Mouse (Mus musculus): Measurements from ENCODE around the gene Sdk1. TPM values are rescaled to one million over a fixed set of nuclear protein-coding genes. Genes with fewer than 3 reads are reported as not detected.
A peak's percentile ranks its signal among the peaks of the same experiment; 100 is the strongest.

The Sdk1 gene
- polyA plus RNA-seq, 1 experiment from 2014 or later, result 0.93 TPM

DNA sequence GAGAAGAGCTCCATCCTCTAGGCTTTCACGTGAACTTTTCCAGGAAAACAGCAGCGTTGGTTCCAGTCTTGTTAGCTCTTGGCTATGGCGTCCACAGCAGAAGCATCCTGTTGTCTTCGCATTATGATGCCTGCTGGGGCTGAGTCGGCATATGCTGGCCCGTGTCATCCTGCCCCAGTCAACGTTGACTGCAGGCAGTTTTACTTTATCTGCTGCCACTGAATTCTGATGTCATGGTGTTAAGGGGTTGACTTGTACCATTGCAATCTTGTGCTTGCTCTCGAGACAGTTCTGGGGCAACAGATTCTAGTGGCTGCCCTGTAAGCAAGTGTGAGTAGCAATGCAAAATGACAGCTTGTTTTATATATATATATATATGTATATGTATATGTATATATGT is 153.3 kb downstream of the Sdk1 start:
- Histone ChIP-seq H3K9ac (ENCODE audit: low read length) (no peak overlapping the region), H3K4me3 (ENCODE audit: low read depth, low read length) (no peak overlapping the region), H3K27me3 (ENCODE audit: control insufficient read depth, insufficient read depth, low read length) (no peaks in the 10 kb centered on the region), H3K36me3 (ENCODE audit: control insufficient read depth, insufficient read depth, low read length) (no peaks in the 10 kb centered on the region), H3K27ac (ENCODE audit: low read depth, low read length) (no peak overlapping the region), H3K4me1 (ENCODE audit: control insufficient read depth, insufficient read depth, low read length) (no peaks in the 10 kb centered on the region), H3K9me3 (ENCODE audit: control insufficient read depth, low read length) (no peaks in the 10 kb centered on the region), H3K4me2 (no peak overlapping the region)
- peak; percentile 64 for DNase-seq (ENCODE audit: low spot score, missing footprints)
- ATAC-seq (ENCODE audit: low FRiP score), result no peak
- WGBS, result 91% methylated on average over 8 of the region's 8 CpGs

DNA sequence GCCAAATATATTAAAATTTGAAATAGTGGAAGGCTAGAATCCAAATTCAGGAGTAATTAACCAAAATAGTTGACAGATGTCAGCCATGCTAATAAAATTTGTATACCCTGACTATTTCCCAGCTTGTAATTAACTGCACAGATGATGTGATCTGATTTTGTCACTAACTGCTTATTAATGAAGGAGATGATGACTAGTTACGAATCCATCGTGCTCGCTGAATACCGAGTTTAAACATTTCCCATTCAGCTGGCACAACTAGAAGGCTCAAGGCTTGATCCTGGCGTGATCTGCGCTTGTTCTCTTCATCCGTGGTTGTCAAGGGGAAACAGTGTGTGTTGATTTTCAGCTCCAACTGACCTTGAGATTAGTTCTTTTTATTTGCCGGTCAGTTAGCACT is 162.5 kb downstream of the Sdk1 start:
- peak; percentile 76 for DNase-seq (ENCODE audit: low spot score, missing footprints)
- H3K27me3 ChIP-seq (ENCODE audit: control insufficient read depth, insufficient read depth, low read length), result no peaks in the 10 kb centered on the region
- WGBS, result 71% methylated on average over 8 of the region's 8 CpGs

DNA sequence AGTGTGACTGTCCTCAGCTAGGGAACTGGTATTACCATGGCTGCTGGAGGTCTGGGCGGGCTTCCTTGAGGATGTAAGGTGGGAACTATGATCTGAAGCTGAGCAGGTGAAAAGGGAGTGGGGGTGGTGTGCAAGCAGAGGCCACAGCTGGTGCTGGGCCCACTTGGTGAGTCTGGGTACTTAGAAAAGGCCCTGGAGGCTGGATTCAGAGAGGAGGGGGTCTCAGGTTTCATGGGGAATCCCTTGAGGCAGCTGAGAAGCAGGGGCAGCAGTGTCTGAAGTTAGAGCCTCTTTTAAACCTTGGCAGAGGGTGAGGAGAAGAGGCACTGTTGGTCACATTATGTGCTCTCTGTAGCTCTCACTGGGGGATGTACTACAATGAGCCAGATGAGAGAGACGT is 163.4 kb downstream of the Sdk1 start:
- Histone ChIP-seq H3K4me1 (ENCODE audit: control insufficient read depth, insufficient read depth, low read length) (peaks cover 8% of the 10 kb centered on the region), H3K4me2 (no peak overlapping the region), H3K9ac (ENCODE audit: low read length) (no peak overlapping the region), H3K4me3 (ENCODE audit: low read depth, low read length) (no peak overlapping the region), H3K9me3 (ENCODE audit: control insufficient read depth, low read length) (no peaks in the 10 kb centered on the region), H3K36me3 (ENCODE audit: control insufficient read depth, insufficient read depth, low read length) (no peaks in the 10 kb centered on the region), H3K27me3 (ENCODE audit: control insufficient read depth, insufficient read depth, low read length) (no peaks in the 10 kb centered on the region), H3K27ac (ENCODE audit: low read depth, low read length) (no peak overlapping the region)
- DNase-seq (ENCODE audit: low spot score, missing footprints) (no peak), ATAC-seq (ENCODE audit: low FRiP score) (no peak)
- WGBS, result 38% methylated on average over 2 of the region's 2 CpGs

More for the DNA sequence above, 162.5 kb downstream of the Sdk1 start:
- ATAC-seq (ENCODE audit: low FRiP score), result no peak
- no peak overlapping the region for H3K9ac ChIP-seq (ENCODE audit: low read length)
- peaks cover 8% of the 10 kb centered on the region for H3K4me1 ChIP-seq (ENCODE audit: control insufficient read depth, insufficient read depth, low read length)
- H3K27ac ChIP-seq (ENCODE audit: low read depth, low read length), result no peak overlapping the region
- H3K4me2 ChIP-seq, result no peak overlapping the region
- H3K36me3 ChIP-seq (ENCODE audit: control insufficient read depth, insufficient read depth, low read length), result no peaks in the 10 kb centered on the region
- H3K9me3 ChIP-seq (ENCODE audit: control insufficient read depth, low read length), result no peaks in the 10 kb centered on the region
- H3K4me3 ChIP-seq (ENCODE audit: low read depth, low read length), result no peak overlapping the region

DNA sequence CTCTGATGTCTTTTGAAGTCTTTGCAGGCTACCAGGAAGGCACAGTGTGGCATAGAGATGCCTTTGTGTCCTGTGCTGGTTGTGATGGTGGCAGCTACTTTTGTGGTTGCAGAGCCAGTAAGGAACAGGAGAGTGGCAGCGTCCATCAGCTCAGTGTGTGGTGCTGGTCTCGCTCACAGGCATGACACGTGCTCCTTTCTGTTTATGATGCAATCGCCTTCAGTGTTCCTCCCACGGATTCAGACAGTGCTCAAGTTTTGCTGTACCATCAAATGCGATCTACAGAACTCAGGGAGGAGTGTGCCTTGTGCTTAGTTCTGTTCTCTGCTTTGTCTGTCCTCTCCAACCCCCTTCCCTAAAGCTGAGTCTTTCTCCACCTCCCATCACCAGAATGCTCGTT is 165.6 kb downstream of the Sdk1 start:
- Histone ChIP-seq H3K9ac (ENCODE audit: low read length) (no peak overlapping the region), H3K27me3 (ENCODE audit: control insufficient read depth, insufficient read depth, low read length) (no peaks in the 10 kb centered on the region), H3K4me1 (ENCODE audit: control insufficient read depth, insufficient read depth, low read length) (peaks cover 8% of the 10 kb centered on the region), H3K4me2 (no peak overlapping the region), H3K27ac (ENCODE audit: low read depth, low read length) (no peak overlapping the region), H3K36me3 (ENCODE audit: control insufficient read depth, insufficient read depth, low read length) (no peaks in the 10 kb centered on the region), H3K4me3 (ENCODE audit: low read depth, low read length) (no peak overlapping the region), H3K9me3 (ENCODE audit: control insufficient read depth, low read length) (no peaks in the 10 kb centered on the region)
- DNase-seq (ENCODE audit: low spot score, missing footprints), result peak; percentile 68
- 76% methylated on average over 7 of the region's 7 CpGs for WGBS
- no peak for ATAC-seq (ENCODE audit: low FRiP score)

DNA sequence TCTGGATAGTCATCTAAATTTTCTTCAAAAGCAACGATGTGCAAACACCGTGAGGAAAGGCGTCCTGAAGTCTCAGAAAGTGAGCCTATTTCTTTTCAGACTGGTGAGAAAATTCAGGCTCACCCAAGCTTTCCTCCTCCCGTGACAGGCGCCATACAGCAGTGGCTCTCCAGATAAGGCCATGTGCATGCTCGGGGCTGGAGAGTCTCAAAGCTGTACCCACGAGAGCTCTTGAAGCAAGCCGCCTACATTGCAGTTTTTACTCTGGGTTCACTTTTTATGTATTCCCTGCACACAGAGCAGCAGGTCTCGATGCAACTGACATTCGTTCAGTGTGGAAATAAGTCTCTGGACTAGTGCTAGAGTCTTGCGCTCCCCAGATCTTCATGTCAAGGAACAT is 171.7 kb downstream of the Sdk1 start:
- Histone ChIP-seq H3K9ac (ENCODE audit: low read length) (no peak overlapping the region), H3K4me3 (ENCODE audit: low read depth, low read length) (no peak overlapping the region), H3K9me3 (ENCODE audit: control insufficient read depth, low read length) (no peaks in the 10 kb centered on the region), H3K27ac (ENCODE audit: low read depth, low read length) (no peak overlapping the region), H3K4me1 (ENCODE audit: control insufficient read depth, insufficient read depth, low read length) (no peaks in the 10 kb centered on the region), H3K4me2 (no peak overlapping the region), H3K36me3 (ENCODE audit: control insufficient read depth, insufficient read depth, low read length) (no peaks in the 10 kb centered on the region), H3K27me3 (ENCODE audit: control insufficient read depth, insufficient read depth, low read length) (no peaks in the 10 kb centered on the region)
- ATAC-seq (ENCODE audit: low FRiP score) (no peak), DNase-seq (ENCODE audit: low spot score, missing footprints) (peak; percentile 79)
- WGBS, result 83% methylated on average over 11 of the region's 11 CpGs

DNA sequence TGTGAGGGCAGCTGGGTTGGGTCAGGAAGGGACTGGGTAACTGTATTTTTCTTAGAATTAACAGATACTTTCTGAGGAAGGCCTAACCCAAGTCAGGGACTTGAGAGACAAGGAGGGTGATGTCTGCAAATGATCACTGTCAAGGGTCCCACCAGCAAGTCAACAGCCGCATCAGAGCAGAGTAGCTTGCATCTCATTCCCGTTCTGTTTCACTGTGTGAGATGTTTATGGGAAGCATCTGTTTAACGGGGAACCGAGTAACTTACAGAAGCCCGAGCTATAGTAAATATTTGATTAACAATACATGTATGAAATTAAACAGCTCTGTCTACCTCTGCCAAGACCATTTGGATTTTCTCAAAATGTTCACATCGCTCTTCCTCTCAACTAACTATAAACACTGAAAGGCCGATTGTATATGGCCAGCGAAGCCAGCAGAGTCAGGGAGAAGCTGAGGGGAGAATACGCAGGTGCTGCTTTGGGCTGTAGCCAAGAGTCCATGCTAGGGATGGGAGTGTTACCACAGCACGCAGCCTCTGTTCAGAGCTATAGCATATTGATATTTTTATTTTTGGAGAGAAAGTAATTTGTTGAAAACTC is 174.5 kb downstream of the Sdk1 start:
- no peaks in the 10 kb centered on the region for H3K4me1 ChIP-seq (ENCODE audit: control insufficient read depth, insufficient read depth, low read length)
- no peak overlapping the region for H3K9ac ChIP-seq (ENCODE audit: low read length)
- 88% methylated on average over 10 of the region's 10 CpGs for WGBS
- no peak for ATAC-seq (ENCODE audit: low FRiP score)
- no peaks in the 10 kb centered on the region for H3K27me3 ChIP-seq (ENCODE audit: control insufficient read depth, insufficient read depth, low read length)
- no peak overlapping the region for H3K27ac ChIP-seq (ENCODE audit: low read depth, low read length)
- DNase-seq (ENCODE audit: low spot score, missing footprints), result peak; percentile 57
- no peak overlapping the region for H3K4me2 ChIP-seq
- H3K9me3 ChIP-seq (ENCODE audit: control insufficient read depth, low read length), result no peaks in the 10 kb centered on the region
- H3K4me3 ChIP-seq (ENCODE audit: low read depth, low read length), result no peak overlapping the region
- H3K36me3 ChIP-seq (ENCODE audit: control insufficient read depth, insufficient read depth, low read length), result no peaks in the 10 kb centered on the region

DNA sequence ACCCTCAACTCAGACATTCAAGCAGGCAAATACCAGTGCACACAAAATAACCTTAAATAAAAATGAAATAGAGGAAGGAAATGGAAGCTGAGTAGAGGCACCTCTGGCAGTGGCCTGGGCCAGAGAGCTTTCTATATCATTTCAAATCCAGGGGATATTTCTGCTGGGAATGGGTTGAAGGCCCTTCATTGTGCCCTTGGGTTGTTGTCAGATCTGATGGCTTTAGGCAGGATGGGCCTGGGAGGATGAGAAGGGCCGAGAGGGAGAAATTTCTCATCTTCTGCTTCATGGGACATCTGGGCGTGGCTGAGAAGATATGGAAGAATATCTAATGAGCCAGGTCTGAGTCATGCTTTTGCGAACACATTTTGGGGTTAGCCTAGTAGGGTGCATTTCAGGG is 186.8 kb downstream of the Sdk1 start:
- no peaks in the 10 kb centered on the region for H3K27me3 ChIP-seq (ENCODE audit: control insufficient read depth, insufficient read depth, low read length)
- H3K36me3 ChIP-seq (ENCODE audit: control insufficient read depth, insufficient read depth, low read length), result no peaks in the 10 kb centered on the region
- ATAC-seq (ENCODE audit: low FRiP score) (no peak), DNase-seq (ENCODE audit: low spot score, missing footprints) (peak; percentile 64)
- H3K9ac ChIP-seq (ENCODE audit: low read length), result no peak overlapping the region
- H3K27ac ChIP-seq (ENCODE audit: low read depth, low read length), result no peak overlapping the region
- no peak overlapping the region for H3K4me3 ChIP-seq (ENCODE audit: low read depth, low read length)
- peaks cover 9% of the 10 kb centered on the region for H3K4me1 ChIP-seq (ENCODE audit: control insufficient read depth, insufficient read depth, low read length)
- H3K9me3 ChIP-seq (ENCODE audit: control insufficient read depth, low read length), result no peaks in the 10 kb centered on the region
- no peak overlapping the region for H3K4me2 ChIP-seq
- WGBS, result 83% methylated on average over 3 of the region's 3 CpGs

DNA sequence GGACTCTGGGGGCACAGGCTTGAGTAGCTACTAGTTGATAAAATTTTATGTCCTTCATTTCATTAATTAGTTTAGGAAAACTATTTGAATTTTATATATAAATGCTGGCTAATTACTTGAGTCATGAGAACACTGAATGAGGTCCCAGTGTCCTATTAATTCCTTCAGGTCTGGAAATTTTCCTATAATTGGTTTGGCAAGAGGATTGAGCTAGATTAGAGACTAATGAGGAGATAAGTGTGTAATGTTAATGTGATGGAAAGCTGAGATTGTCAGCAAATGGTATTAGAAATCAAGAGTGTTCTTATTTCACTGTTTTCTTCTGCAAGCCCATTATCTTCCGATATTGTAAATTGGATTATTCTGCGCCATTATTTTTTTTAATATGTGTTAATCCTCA is 192.0 kb downstream of the Sdk1 start:
- Histone ChIP-seq H3K4me1 (ENCODE audit: control insufficient read depth, insufficient read depth, low read length) (peaks cover 7% of the 10 kb centered on the region; the same call in 1 of the 2 replicates), H3K36me3 (ENCODE audit: control insufficient read depth, insufficient read depth, low read length) (no peaks in the 10 kb centered on the region), H3K9me3 (ENCODE audit: control insufficient read depth, low read length) (no peaks in the 10 kb centered on the region), H3K4me2 (no peak overlapping the region), H3K27ac (ENCODE audit: low read depth, low read length) (no peak overlapping the region), H3K27me3 (ENCODE audit: control insufficient read depth, insufficient read depth, low read length) (no peaks in the 10 kb centered on the region), H3K4me3 (ENCODE audit: low read depth, low read length) (no peak overlapping the region), H3K9ac (ENCODE audit: low read length) (no peak overlapping the region)
- DNase-seq (ENCODE audit: low spot score, missing footprints) (peak; percentile 67), ATAC-seq (ENCODE audit: low FRiP score) (no peak)
- WGBS, result 85% methylated on average over 2 of the region's 2 CpGs

DNA sequence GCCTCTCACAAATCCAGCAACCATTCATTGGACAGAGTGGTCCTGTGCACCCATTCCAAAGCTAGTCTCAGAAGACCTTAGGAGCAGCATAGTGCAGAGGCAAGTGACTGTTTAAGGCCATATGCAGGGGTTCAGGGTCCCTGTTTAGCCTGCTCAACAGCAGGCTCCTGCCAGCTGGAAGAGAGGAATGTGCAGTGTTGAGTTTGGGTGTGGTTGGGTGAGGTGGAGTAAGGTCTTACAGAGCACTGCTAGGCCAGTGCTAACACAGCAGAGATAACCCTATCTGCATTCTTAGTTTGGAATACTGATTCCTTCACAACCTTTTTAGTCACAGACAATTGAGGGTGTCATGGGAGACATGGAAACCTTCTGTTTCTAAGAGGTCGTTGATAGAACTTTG is 206.0 kb downstream of the Sdk1 start:
- Histone ChIP-seq H3K27me3 (ENCODE audit: control insufficient read depth, insufficient read depth, low read length) (no peaks in the 10 kb centered on the region), H3K4me2 (no peak overlapping the region), H3K9me3 (ENCODE audit: control insufficient read depth, low read length) (no peaks in the 10 kb centered on the region), H3K36me3 (ENCODE audit: control insufficient read depth, insufficient read depth, low read length) (no peaks in the 10 kb centered on the region), H3K27ac (ENCODE audit: low read depth, low read length) (no peak overlapping the region), H3K9ac (ENCODE audit: low read length) (no peak overlapping the region), H3K4me3 (ENCODE audit: low read depth, low read length) (no peak overlapping the region), H3K4me1 (ENCODE audit: control insufficient read depth, insufficient read depth, low read length) (no peaks in the 10 kb centered on the region)
- ATAC-seq (ENCODE audit: low FRiP score) (no peak), DNase-seq (ENCODE audit: low spot score, missing footprints) (no peak)
- WGBS, result 82% methylated on average over 1 of the region's 1 CpGs
